Mouse (Mus musculus): Measurements from ENCODE around the gene Ankrd6. TPM values are rescaled to one million over a fixed set of nuclear protein-coding genes. Genes with fewer than 3 reads are reported as not detected.

The Ankrd6 gene
- total and polyA plus RNA-seq, 3 experiments = 1.1 to 1.8 TPM; not detected in 1

DNA sequence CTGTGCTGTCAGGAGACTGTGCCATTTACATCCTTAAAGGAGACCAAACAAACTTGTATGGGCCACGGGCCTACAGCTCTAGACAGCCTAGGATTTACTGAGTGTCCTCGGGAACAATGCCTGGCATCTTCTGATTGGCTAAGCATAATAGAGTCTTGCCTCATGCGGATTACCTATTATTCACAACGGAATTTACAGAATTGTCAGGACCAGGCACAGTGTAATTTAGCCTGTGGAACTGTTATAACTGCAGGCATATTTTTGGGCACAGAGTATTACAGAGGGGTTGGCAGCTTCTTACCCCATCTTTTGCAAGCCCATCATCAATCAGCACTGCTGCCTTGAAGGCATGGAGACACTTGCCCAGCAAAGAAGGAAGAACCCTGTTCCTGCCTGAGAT is 51.6 kb downstream of the Ankrd6 start:
- no peaks in the 10 kb centered on the region for H3K4me1 ChIP-seq (ENCODE audit: control insufficient read depth in 1 of 2, insufficient read depth in 2 of 2, low read length in 2 of 2)
- no peaks in the 10 kb centered on the region for H3K79me2 ChIP-seq (ENCODE audit: control insufficient read depth, insufficient read depth, low read length, poor library complexity)
- no peak overlapping the region for H3K9ac ChIP-seq (ENCODE audit: control insufficient read depth, low read depth, low read length, poor library complexity, severe bottlenecking)
- no peak for DNase-seq (ENCODE audit: low read depth, low spot score)
- no peak for TF ChIP-seq NELFE (IDR thresholded peaks at IDR 0.05; ENCODE audit: low read depth, low read length)
- TF ChIP-seq TCF12 (IDR thresholded peaks at IDR 0.05; ENCODE audit: low read depth, low read length) = no peak
- no peak for TF ChIP-seq MEF2A (IDR thresholded peaks at IDR 0.05; ENCODE audit: extremely low read depth, insufficient replicate concordance, low read depth, low read length, poor library complexity, severe bottlenecking)
- no peak for TF ChIP-seq ELF1 (IDR thresholded peaks at IDR 0.05; ENCODE audit: low read depth, low read length)
- TF ChIP-seq POLR2AphosphoS2 (IDR thresholded peaks at IDR 0.05; ENCODE audit: low read length) = no peak
- TF ChIP-seq RAD21 (IDR thresholded peaks at IDR 0.05; ENCODE audit: low read depth, low read length) = no peak
- TF ChIP-seq SMC3 (IDR thresholded peaks at IDR 0.05; ENCODE audit: low read depth, low read length) = no peak
- no peak for TF ChIP-seq MYC (IDR thresholded peaks at IDR 0.05; ENCODE audit: low read depth, low read length)
- TF ChIP-seq ZKSCAN1 (IDR thresholded peaks at IDR 0.05; ENCODE audit: low read depth, low read length) = no peak
- TF ChIP-seq BHLHE40 (IDR thresholded peaks at IDR 0.05; ENCODE audit: borderline replicate concordance, low read depth, low read length) = no peak
- no peak for TF ChIP-seq TAL1 (IDR thresholded peaks at IDR 0.05; ENCODE audit: low read length)
- no peak for TF ChIP-seq TBP (IDR thresholded peaks at IDR 0.05; ENCODE audit: low read depth, low read length)
- no peak for TF ChIP-seq CTCF (IDR thresholded peaks at IDR 0.05 in 2 of 3, conservative IDR thresholded peaks at IDR 0.05 in 1 of 3; ENCODE audit: control insufficient read depth in 1 of 3, insufficient read depth in 1 of 3, low read depth in 2 of 3, low read length in 3 of 3, poor library complexity in 1 of 3, severe bottlenecking in 1 of 3)
- TF ChIP-seq E2F4 (IDR thresholded peaks at IDR 0.05; ENCODE audit: borderline replicate concordance, low read depth, low read length) = no peak
- TF ChIP-seq ZNF384 (IDR thresholded peaks at IDR 0.05; ENCODE audit: low read depth, low read length) = no peak
- no peak overlapping the region for H3K27ac ChIP-seq (ENCODE audit: control insufficient read depth, low read depth, low read length)
- no peaks in the 10 kb centered on the region for H3K9me3 ChIP-seq (replicated peaks; ENCODE audit: insufficient read depth, low read length)
- no peak overlapping the region for H3K4me3 ChIP-seq (ENCODE audit: control insufficient read depth in 1 of 2, insufficient read depth in 1 of 2, low read depth in 2 of 2, low read length in 2 of 2)
- no peaks in the 10 kb centered on the region for H3K36me3 ChIP-seq (ENCODE audit: control insufficient read depth in 1 of 2, insufficient read depth in 2 of 2, low read length in 2 of 2)
- H3K27me3 ChIP-seq (ENCODE audit: control insufficient read depth in 1 of 2, insufficient read depth in 2 of 2, low read length in 2 of 2) = peaks cover 0 to 4% of the 10 kb centered on the region in 2 experiments; a peak in 1 of 4 replicates

DNA sequence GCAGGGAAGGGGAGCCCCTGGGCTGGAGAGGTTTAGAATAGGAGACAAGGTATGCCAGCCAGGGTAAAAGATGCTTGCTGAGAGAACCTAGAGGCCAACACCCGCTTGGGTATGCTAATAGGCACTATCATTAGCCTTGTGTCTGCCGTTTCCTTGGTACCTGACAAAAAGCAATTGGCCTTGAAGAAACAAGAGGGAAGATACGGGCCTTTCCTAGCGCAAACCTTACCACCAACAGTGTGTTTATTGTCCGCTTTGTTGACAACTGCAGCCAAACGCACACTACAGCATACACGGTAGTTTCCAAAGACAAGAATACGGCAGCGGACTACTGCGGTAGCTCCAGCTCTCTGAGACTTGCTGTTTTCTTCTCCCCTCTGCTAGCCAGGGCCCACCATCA is 59.3 kb downstream of the Ankrd6 start:
- TF ChIP-seq HCFC1 (IDR thresholded peaks at IDR 0.05; ENCODE audit: low read depth, low read length) = no peak
- H3K27me3 ChIP-seq (ENCODE audit: control insufficient read depth in 1 of 2, insufficient read depth in 2 of 2, low read length in 2 of 2) = peaks cover 0 to 5% of the 10 kb centered on the region in 2 experiments; a peak in 2 of 4 replicates
- H3K4me3 ChIP-seq (ENCODE audit: control insufficient read depth in 1 of 2, insufficient read depth in 1 of 2, low read depth in 2 of 2, low read length in 2 of 2) = no peak overlapping the region
- no peak overlapping the region for H3K9ac ChIP-seq (ENCODE audit: control insufficient read depth, low read depth, low read length, poor library complexity, severe bottlenecking)
- no peaks in the 10 kb centered on the region for H3K4me1 ChIP-seq (ENCODE audit: control insufficient read depth in 1 of 2, insufficient read depth in 2 of 2, low read length in 2 of 2)
- no peaks in the 10 kb centered on the region for H3K36me3 ChIP-seq (ENCODE audit: control insufficient read depth in 1 of 2, insufficient read depth in 2 of 2, low read length in 2 of 2)
- H3K27ac ChIP-seq (ENCODE audit: control insufficient read depth, low read depth, low read length) = no peak overlapping the region
- H3K9me3 ChIP-seq (replicated peaks; ENCODE audit: insufficient read depth, low read length) = no peaks in the 10 kb centered on the region
- no peak for DNase-seq (ENCODE audit: low read depth, low spot score)
- no peaks in the 10 kb centered on the region for H3K79me2 ChIP-seq (ENCODE audit: control insufficient read depth, insufficient read depth, low read length, poor library complexity)

DNA sequence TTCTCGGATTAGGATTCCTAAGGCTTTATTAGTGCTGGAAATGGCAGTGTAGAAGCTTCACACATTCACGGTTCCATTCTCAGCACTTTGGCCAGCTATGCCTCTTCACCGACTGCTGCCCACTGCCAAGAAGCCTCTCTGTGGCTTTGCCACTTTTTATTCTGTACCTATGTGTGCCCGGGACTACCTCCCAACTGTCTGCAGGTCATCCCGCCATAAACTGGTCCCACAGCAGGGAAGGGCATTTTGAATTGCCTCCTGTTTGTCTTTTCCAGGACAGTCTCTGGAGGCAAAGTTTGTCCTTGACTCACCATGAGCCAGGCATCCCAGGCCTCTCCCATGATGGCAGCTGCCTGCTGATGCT is 59.9 kb downstream of the Ankrd6 start:
- Histone ChIP-seq H3K4me3 (ENCODE audit: control insufficient read depth in 1 of 2, insufficient read depth in 1 of 2, low read depth in 2 of 2, low read length in 2 of 2) (no peak overlapping the region), H3K79me2 (ENCODE audit: control insufficient read depth, insufficient read depth, low read length, poor library complexity) (no peaks in the 10 kb centered on the region), H3K36me3 (ENCODE audit: control insufficient read depth in 1 of 2, insufficient read depth in 2 of 2, low read length in 2 of 2) (no peaks in the 10 kb centered on the region), H3K9ac (ENCODE audit: control insufficient read depth, low read depth, low read length, poor library complexity, severe bottlenecking) (no peak overlapping the region), H3K4me1 (ENCODE audit: control insufficient read depth in 1 of 2, insufficient read depth in 2 of 2, low read length in 2 of 2) (no peaks in the 10 kb centered on the region), H3K9me3 (replicated peaks; ENCODE audit: insufficient read depth, low read length) (no peaks in the 10 kb centered on the region), H3K27ac (ENCODE audit: control insufficient read depth, low read depth, low read length) (no peak overlapping the region), H3K27me3 (ENCODE audit: control insufficient read depth in 1 of 2, insufficient read depth in 2 of 2, low read length in 2 of 2) (peaks cover 0 to 5% of the 10 kb centered on the region in 2 experiments; a peak in 2 of 4 replicates)
- no peak for DNase-seq (ENCODE audit: low read depth, low spot score)
- no peak for TF ChIP-seq GABPA (IDR thresholded peaks at IDR 0.05; ENCODE audit: low read depth, low read length)
- no peak for TF ChIP-seq POLR2AphosphoS2 (IDR thresholded peaks at IDR 0.05; ENCODE audit: low read length)
- TF ChIP-seq KAT2A (conservative IDR thresholded peaks at IDR 0.05; ENCODE audit: low read depth, low read length) = no peak
- TF ChIP-seq TAL1 (IDR thresholded peaks at IDR 0.05; ENCODE audit: low read length) = no peak
- TF ChIP-seq RAD21 (IDR thresholded peaks at IDR 0.05; ENCODE audit: low read depth, low read length) = no peak
- TF ChIP-seq SIN3A (IDR thresholded peaks at IDR 0.05; ENCODE audit: low read length) = no peak
- TF ChIP-seq MAFK (IDR thresholded peaks at IDR 0.05; ENCODE audit: borderline replicate concordance, low read depth, low read length) = no peak
- TF ChIP-seq TBP (IDR thresholded peaks at IDR 0.05; ENCODE audit: low read depth, low read length) = no peak
